Mouse (Mus musculus) neural tube, embryonic 12.5 days (tissue): ENCODE data around the gene Cysrt1. TPM values are rescaled to one million over a fixed set of nuclear protein-coding genes. Genes with fewer than 3 reads are reported as not detected.

Experiments
- ATAC-seq: fragments of 200-750 bp; cut with Nextera tagmentation; 2 replicates; pipeline ENCODE4 v1.8.0; 2017; ENCODE audit warnings: low read depth, mild to moderate bottlenecking, moderate TSS enrichment, moderate library complexity; ENCODE audit not compliant: low FRiP score
- H3K27ac ChIP-seq: fragments of 300-500 bp; sonication (generic); 2 replicates; pipeline ENCODE4 v1.5.1; 2016
- H3K27me3 ChIP-seq: fragments of 300-500 bp; sonication (generic); replicated peaks from 2 replicates; pipeline ENCODE4 v1.6.1; 2016; ENCODE audit warnings: mild to moderate bottlenecking
- H3K36me3 ChIP-seq: fragments of 300-500 bp; sonication (generic); 2 replicates; pipeline ENCODE4 v1.6.1; 2016; ENCODE audit warnings: mild to moderate bottlenecking
- H3K4me1 ChIP-seq: fragments of 300-500 bp; sonication (generic); 2 replicates; pipeline ENCODE4 v1.6.1; 2016
- H3K4me2 ChIP-seq: fragments of 300-500 bp; sonication (generic); replicated peaks from 2 replicates; pipeline ENCODE4 v1.6.1; 2016; ENCODE audit warnings: mild to moderate bottlenecking
- H3K4me3 ChIP-seq: fragments of 300-500 bp; sonication (generic); 2 replicates; pipeline ENCODE4 v1.5.1; 2016
- H3K9ac ChIP-seq: fragments of 300-500 bp; sonication (generic); 2 replicates; pipeline ENCODE4 v1.6.1; 2016; ENCODE audit warnings: mild to moderate bottlenecking
- H3K9me3 ChIP-seq: fragments of 300-500 bp; sonication (generic); 2 replicates; pipeline ENCODE4 v1.6.1; 2016; ENCODE audit warnings: mild to moderate bottlenecking
- WGBS: fragments of 180-500 bp; shearing (Covaris S2); methylation state at CpG from one replicate; pipeline ENCODE4 v1.1.7; 2016; 5-methylcytosine and 5-hydroxymethylcytosine counted together
- polyA plus RNA-seq: library from polyadenylated mRNA; unstranded; fragments of >200 nt; fragmentation: Nextera tagmentation; extraction: Ambion mirVana; gene quantifications from 2 replicates; pipeline ENCODE4 v1.2.1, GENCODE M21; 2016

Gene Cysrt1
- polyA plus RNA-seq, 1 experiment from 2014 or later: 0.30 TPM

- no peak for ATAC-seq
- Histone ChIP-seq H3K9me3 (no peaks in the 10 kb centered on the region), H3K27me3 (peaks cover 9% of the 10 kb centered on the region; the same call in 1 of the 2 replicates), H3K27ac (no peak overlapping the region), H3K9ac (no peak overlapping the region), H3K4me1 (peaks cover 14% of the 10 kb centered on the region), H3K36me3 (no peaks in the 10 kb centered on the region), H3K4me3 (no peak overlapping the region), H3K4me2 (no peak overlapping the region)
- 84% methylated on average over 5 of the region's 5 CpGs for WGBS
These were observed 12.7 kb downstream of the Cysrt1 start for GRCm38 (mm10) chr2:25229582-25229981.

DNA sequence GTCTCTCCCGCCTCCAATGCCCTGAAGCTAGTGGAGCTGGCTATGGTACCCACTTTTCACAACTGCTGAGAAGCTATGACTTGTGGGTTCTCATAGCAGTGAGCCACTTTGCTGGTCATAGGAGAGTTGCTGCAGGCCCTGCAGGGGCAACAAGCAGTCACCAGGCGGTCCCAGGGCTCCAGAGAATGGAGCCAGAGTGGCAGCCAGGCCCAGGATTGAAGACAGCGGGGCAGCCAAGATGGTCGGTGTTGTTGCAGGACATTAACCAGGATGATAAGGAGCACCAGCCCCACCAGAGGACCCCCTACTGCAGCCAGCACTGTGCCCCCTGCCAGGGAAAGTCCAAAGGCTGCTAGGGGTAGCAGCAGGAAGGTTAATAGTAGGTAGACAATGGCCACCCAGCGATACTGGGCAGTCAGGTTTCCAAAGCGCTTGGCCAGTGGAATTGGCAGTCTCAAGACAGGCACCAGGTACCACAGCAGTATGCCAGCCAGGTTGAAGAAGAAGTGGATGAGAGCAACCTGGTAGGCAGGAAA lies 13.2 kb downstream of the Cysrt1 start:
- Histone ChIP-seq H3K27me3 (peaks cover 9% of the 10 kb centered on the region; the same call in 1 of the 2 replicates), H3K27ac (no peak overlapping the region), H3K4me3 (no peak overlapping the region), H3K36me3 (no peaks in the 10 kb centered on the region), H3K4me2 (peak overlapping the region; percentile 38), H3K4me1 (peaks cover 14% of the 10 kb centered on the region), H3K9me3 (no peaks in the 10 kb centered on the region), H3K9ac (no peak overlapping the region)
- 70% methylated on average over 6 of the region's 6 CpGs for WGBS
- ATAC-seq: no peak

GRCm38 (mm10) chr2:25228431-25228889 lies 13.8 kb downstream of the Cysrt1 start:
- no peak overlapping the region for H3K9ac ChIP-seq
- H3K9me3 ChIP-seq: no peaks in the 10 kb centered on the region
- H3K27ac ChIP-seq: no peak overlapping the region
- H3K4me1 ChIP-seq: peaks cover 19% of the 10 kb centered on the region
- H3K27me3 ChIP-seq: peaks cover 9% of the 10 kb centered on the region; the same call in 1 of the 2 replicates
- H3K36me3 ChIP-seq: no peaks in the 10 kb centered on the region
- WGBS: 0% methylated on average over 7 of the region's 7 CpGs
- no peak for ATAC-seq
- H3K4me3 ChIP-seq: no peak overlapping the region
- H3K4me2 ChIP-seq: peak overlapping the region; percentile 38

DNA sequence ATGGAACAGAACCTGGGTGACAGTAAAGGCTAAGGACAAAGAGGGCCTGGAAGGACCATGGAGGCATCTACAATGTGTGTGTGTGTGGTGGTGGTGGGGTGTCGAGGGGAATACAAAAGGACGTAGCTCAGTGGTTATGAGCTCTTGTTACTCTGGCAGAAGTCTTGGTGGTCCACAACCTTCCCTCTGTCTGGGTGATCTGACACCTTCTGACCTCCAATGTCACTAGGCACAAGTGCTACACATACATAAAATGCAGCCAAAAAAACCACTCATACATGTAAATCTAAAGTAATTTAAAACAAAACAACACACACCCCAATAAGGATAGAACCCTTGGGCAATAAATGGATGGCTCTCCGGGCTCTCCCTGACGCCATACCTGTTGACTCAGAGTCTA lies 14.8 kb downstream of the Cysrt1 start:
- Histone ChIP-seq H3K4me1 (peaks cover 23% of the 10 kb centered on the region), H3K9me3 (no peaks in the 10 kb centered on the region), H3K9ac (no peak overlapping the region), H3K27ac (no peak overlapping the region), H3K27me3 (peaks cover 9% of the 10 kb centered on the region; the same call in 1 of the 2 replicates), H3K36me3 (no peaks in the 10 kb centered on the region), H3K4me2 (no peak overlapping the region), H3K4me3 (no peak overlapping the region)
- WGBS: 91% methylated on average over 4 of the region's 4 CpGs
- ATAC-seq: no peak

- Histone ChIP-seq H3K4me3 (no peak overlapping the region), H3K9ac (no peak overlapping the region), H3K36me3 (peaks cover 1% of the 10 kb centered on the region; the same call in 1 of the 2 replicates), H3K9me3 (no peaks in the 10 kb centered on the region), H3K4me2 (no peak overlapping the region), H3K27me3 (peaks cover 7% of the 10 kb centered on the region; the same call in 1 of the 2 replicates), H3K27ac (no peak overlapping the region), H3K4me1 (peaks cover 23% of the 10 kb centered on the region)
- 82% methylated on average over 5 of the region's 5 CpGs for WGBS
- no peak for ATAC-seq
These were observed 15.4 kb downstream of the Cysrt1 start for GRCm38 (mm10) chr2:25226864-25227263.

DNA sequence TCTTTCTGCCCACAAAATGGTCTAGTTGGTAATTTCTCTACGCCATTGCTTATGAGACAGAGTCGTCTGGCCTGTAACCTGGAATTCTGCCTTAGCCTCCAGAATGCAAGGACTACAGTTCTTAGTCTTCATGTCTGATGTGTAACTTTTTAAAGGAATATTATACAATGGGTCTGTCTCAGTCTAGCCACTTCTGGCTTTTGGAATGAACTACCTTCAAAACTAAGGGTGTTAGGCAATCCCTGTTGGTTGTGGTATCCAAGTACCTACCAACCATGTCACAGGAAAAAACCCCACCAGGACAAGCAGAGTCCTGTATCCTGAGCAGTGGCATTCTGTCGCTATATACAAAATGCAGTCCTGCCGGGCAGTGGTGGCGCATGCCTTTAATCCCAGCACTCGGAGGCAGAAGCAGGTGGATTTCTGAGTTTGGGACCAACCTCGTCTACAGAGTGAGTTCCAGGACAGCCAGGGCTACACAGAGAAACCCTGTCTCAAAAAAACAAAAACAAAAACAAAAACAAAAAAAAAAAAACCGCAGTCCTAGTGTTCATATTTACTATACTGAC lies 16.4 kb downstream of the Cysrt1 start:
- no peaks in the 10 kb centered on the region for H3K27me3 ChIP-seq
- H3K9me3 ChIP-seq: no peaks in the 10 kb centered on the region
- 0 out of 2 replicates have a peak overlapping the region, but pooled peaks have one; percentile 91 for H3K27ac ChIP-seq
- H3K36me3 ChIP-seq: peaks cover 5% of the 10 kb centered on the region; the same call in 1 of the 2 replicates
- ATAC-seq: no peak
- peak overlapping the region; percentile 57 for H3K4me2 ChIP-seq
- H3K4me1 ChIP-seq: peaks cover 23% of the 10 kb centered on the region
- 80% methylated on average over 8 of the region's 8 CpGs for WGBS
- H3K9ac ChIP-seq: no peak overlapping the region
- H3K4me3 ChIP-seq: peak overlapping the region; percentile 48; the same call in 1 of the 2 replicates

GRCm38 (mm10) chr2:25224766-25225752 lies 17.2 kb downstream of the Cysrt1 start:
- Histone ChIP-seq H3K27me3 (no peaks in the 10 kb centered on the region), H3K4me1 (peaks cover 23% of the 10 kb centered on the region), H3K27ac (peak overlapping the region; percentile 91), H3K9me3 (no peaks in the 10 kb centered on the region), H3K4me2 (peak overlapping the region; percentile 57), H3K9ac (peak overlapping the region; percentile 60), H3K4me3 (peak overlapping the region; percentile 48), H3K36me3 (peaks cover 5% of the 10 kb centered on the region; the same call in 1 of the 2 replicates)
- ATAC-seq: peak; percentile 96
- WGBS: 2% methylated on average over 41 of the region's 41 CpGs

DNA sequence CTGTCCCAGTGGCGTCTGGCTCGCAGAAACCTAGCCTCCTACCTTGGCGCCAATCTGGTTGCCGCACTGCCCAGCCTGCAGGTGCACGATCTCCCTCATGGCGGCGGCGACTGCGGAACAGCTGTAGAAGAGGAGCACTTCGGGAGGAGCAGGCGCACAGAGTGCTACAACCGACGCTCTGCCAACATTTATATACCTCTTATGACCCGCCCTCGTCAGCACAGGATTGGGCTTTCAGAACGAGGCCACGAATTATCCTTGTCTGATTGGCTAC lies 17.8 kb downstream of the Cysrt1 start, which contains the start of gene Tubb4b:
TSS of gene Tubb4b (minus strand) at position 211 of the 274 bp plus-strand sequence.
- no peaks in the 10 kb centered on the region for H3K27me3 ChIP-seq
- H3K4me1 ChIP-seq: peaks cover 23% of the 10 kb centered on the region
- ATAC-seq: no peak
- H3K36me3 ChIP-seq: peaks cover 5% of the 10 kb centered on the region; the same call in 1 of the 2 replicates
- H3K4me2 ChIP-seq: peak within 1 kb of the TSS; percentile 98
- WGBS: under 1% methylated on average over 17 of the region's 17 CpGs
- peak within 1 kb of the TSS; percentile 91 for H3K27ac ChIP-seq
- no peaks in the 10 kb centered on the region for H3K9me3 ChIP-seq
- H3K9ac ChIP-seq: peak within 1 kb of the TSS; percentile 79
- H3K4me3 ChIP-seq: peak within 1 kb of the TSS; percentile 90

DNA sequence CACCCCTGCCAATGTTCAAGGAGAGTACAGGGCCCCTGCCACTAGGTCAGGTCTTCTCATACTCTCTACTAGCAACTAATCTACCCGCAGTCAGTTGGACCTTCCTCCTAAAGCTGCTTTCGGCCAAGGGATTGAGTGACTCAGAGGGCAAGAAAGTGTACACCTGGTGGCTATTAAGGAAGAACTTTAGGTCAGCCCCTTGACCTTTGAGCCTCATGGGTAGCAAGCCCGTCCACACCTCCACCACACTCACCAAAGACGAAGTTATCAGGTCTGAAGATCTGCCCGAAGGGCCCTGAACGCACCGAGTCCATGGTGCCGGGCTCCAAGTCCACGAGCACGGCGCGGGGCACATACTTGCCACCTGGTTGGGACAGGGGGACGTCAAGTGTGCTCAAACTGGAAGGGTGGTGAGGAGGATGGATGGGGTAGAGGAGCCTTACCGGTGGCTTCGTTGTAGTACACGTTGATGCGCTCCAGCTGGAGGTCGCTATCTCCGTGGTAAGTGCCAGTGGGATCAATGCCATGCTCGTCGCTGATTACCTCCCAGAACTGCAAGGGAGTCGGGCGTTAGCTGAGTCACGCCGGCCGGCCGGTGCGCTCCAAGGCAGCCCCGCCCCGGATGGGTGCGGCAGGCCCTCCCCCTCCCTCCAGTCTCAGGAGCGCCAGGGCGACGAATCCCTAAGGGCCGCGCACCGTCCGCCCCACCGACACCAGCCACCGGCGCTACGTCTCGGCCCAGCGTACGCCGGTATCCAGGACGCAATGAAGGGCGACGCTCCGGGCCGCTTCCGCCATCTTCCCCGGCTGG lies 18.4 kb downstream of the Cysrt1 start:
- H3K36me3 ChIP-seq: peaks cover 5% of the 10 kb centered on the region; the same call in 1 of the 2 replicates
- peak overlapping the region; percentile 98 for H3K4me2 ChIP-seq
- ATAC-seq: peak; percentile 31
- peak overlapping the region; percentile 90 for H3K4me3 ChIP-seq
- H3K4me1 ChIP-seq: peaks cover 21% of the 10 kb centered on the region
- WGBS: 3% methylated on average over 53 of the region's 53 CpGs
- no peaks in the 10 kb centered on the region for H3K9me3 ChIP-seq
- H3K9ac ChIP-seq: peak overlapping the region; percentile 79
- H3K27me3 ChIP-seq: no peaks in the 10 kb centered on the region
- peak overlapping the region; percentile 74 for H3K27ac ChIP-seq

DNA sequence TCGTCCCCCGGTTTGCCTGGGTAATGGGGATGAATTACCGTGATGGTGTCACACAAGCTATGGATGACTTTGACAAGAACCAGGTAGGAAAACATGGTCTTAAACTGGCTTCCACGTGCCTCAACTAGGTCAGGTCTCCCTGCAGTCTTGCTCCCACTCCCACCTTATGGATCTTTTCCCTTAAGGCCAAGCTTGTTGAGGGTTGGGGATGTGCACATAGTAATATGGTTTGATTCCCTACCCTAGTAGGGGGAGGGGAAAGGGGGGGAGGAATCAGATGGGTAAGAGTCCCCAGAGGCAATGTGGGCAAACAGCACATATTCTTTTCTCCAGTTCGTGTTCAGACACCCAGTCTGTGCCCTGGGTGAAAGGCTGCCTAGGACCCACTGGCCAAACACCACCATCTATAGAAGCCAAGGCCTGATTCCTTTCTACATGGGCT lies 20.9 kb downstream of the Cysrt1 start:
- Histone ChIP-seq H3K4me3 (no peak overlapping the region), H3K4me2 (no peak overlapping the region), H3K36me3 (peaks cover 5% of the 10 kb centered on the region; the same call in 1 of the 2 replicates), H3K4me1 (peaks cover 23% of the 10 kb centered on the region), H3K9ac (no peak overlapping the region), H3K9me3 (no peaks in the 10 kb centered on the region), H3K27ac (no peak overlapping the region), H3K27me3 (no peaks in the 10 kb centered on the region)
- WGBS: 66% methylated on average over 5 of the region's 5 CpGs
- ATAC-seq: no peak

GRCm38 (mm10) chr2:25218445-25218844 lies 23.8 kb downstream of the Cysrt1 start, which contains the start of gene Fam166a:
Fam166a (plus strand) TSS chr2:25218745.
- H3K9ac ChIP-seq: no peak within 1 kb of the TSS
- H3K27me3 ChIP-seq: 0 out of 2 replicates have a peak, but pooled peaks cover 7% of the 10 kb centered on the region
- no peak within 1 kb of the TSS for H3K27ac ChIP-seq
- ATAC-seq: no peak
- peaks cover 5% of the 10 kb centered on the region; the same call in 1 of the 2 replicates for H3K36me3 ChIP-seq
- peaks cover 10% of the 10 kb centered on the region for H3K4me1 ChIP-seq
- H3K4me3 ChIP-seq: no peak within 1 kb of the TSS
- H3K9me3 ChIP-seq: no peaks in the 10 kb centered on the region
- no peak within 1 kb of the TSS for H3K4me2 ChIP-seq
